Mouse (Mus musculus) erythroblast, embryonic 14.5 days (primary cell): ENCODE data around the gene Adam12.

ENCODE experiments used
- GATA1 ChIP-seq: IDR thresholded peaks from 2 replicates; pipeline ENCODE4 v1.6.1; 2012; ENCODE audit warnings: low read length, inconsistent platforms, mixed read lengths
- TAL1 ChIP-seq: IDR thresholded peaks from 3 replicates; pipeline ENCODE4 v1.6.1; 2012; ENCODE audit warnings: low read length, inconsistent platforms, mixed read lengths

DNA sequence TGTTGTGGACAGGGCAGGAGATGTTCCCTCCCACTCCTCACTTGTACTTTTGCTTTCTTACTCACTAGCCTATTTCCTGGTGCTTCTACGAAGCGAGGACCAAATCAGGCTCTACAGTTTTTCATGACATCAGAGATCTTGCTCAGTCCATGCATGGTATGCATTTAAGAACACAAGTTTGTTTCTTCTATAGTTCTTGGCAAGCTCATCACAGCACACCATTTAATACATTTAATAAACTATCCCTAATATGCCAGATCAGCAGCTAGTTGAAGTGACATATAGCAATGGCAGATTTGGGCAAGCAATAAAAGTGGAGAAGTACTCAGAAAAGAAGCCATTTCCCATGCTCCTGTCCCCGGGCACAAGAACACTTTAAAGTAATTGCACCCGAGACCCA is 285.8 kb downstream of the Adam12 start:
- no peak for TF ChIP-seq GATA1
- TF ChIP-seq TAL1 = no peak
